Mouse (Mus musculus) hindbrain, embryonic 16.5 days (tissue): Measurements from ENCODE around the gene Wdfy3. TPM values are rescaled to one million over a fixed set of nuclear protein-coding genes. Genes with fewer than 3 reads are reported as not detected.

Experiments used
- ATAC-seq: fragments of 200-750 bp; cut with Nextera tagmentation; 2 replicates; pipeline ENCODE4 v1.8.0; 2017; ENCODE audit warnings: moderate TSS enrichment, moderate library complexity
- H3K27ac ChIP-seq: fragments of 300-500 bp; sonication (generic); 2 replicates; pipeline ENCODE4 v1.5.1; 2014; ENCODE audit warnings: low read depth, mild to moderate bottlenecking, control low read depth, low read length, moderate library complexity
- H3K27me3 ChIP-seq: fragments of 300-500 bp; sonication (generic); replicated peaks from 2 replicates; pipeline ENCODE4 v1.6.1; 2014; ENCODE audit warnings: low read length; ENCODE audit not compliant: control insufficient read depth, insufficient read depth
- H3K36me3 ChIP-seq: fragments of 300-500 bp; sonication (generic); 2 replicates; pipeline ENCODE4 v1.6.1; 2014; ENCODE audit warnings: mild to moderate bottlenecking, low read length, moderate library complexity, mixed read lengths; ENCODE audit not compliant: control insufficient read depth, insufficient read depth
- H3K4me1 ChIP-seq: fragments of 300-500 bp; sonication (generic); 2 replicates; pipeline ENCODE4 v1.6.1; 2014; ENCODE audit warnings: low read depth, low read length; ENCODE audit not compliant: control insufficient read depth, insufficient read depth
- H3K4me2 ChIP-seq: fragments of 300-500 bp; sonication (generic); 2 replicates; pipeline ENCODE4 v1.6.1; 2014; ENCODE audit warnings: mild to moderate bottlenecking, low read length, control low read depth, moderate library complexity
- H3K4me3 ChIP-seq: fragments of 300-500 bp; sonication (generic); 2 replicates; pipeline ENCODE4 v1.5.1; 2014; ENCODE audit warnings: mild to moderate bottlenecking, low read length, control low read depth, moderate library complexity
- H3K9ac ChIP-seq: fragments of 300-500 bp; sonication (generic); 2 replicates; pipeline ENCODE4 v1.6.1; 2014; ENCODE audit warnings: low read depth, mild to moderate bottlenecking, control low read depth, low read length, moderate library complexity
- H3K9me3 ChIP-seq: fragments of 300-500 bp; sonication (generic); 2 replicates; pipeline ENCODE4 v1.6.1; 2014; ENCODE audit warnings: mild to moderate bottlenecking, low read length, moderate library complexity; ENCODE audit not compliant: control insufficient read depth
- WGBS: fragments of 180-500 bp; shearing (Covaris S2); extraction: QIAGEN DNeasy Blood & Tissue Kit; methylation state at CpG from one replicate; pipeline ENCODE4 v1.1.7; 2014; 5-methylcytosine and 5-hydroxymethylcytosine counted together
- polyA plus RNA-seq: library from polyadenylated mRNA; unstranded; fragments of >200 nt; fragmentation: Nextera tagmentation; extraction: Ambion mirVana; gene quantifications from 2 replicates; pipeline ENCODE4 v1.2.1, GENCODE M21; 2015

Wdfy3 gene
- polyA plus RNA-seq, 1 experiment from 2014 or later = 22.5 TPM

- no peak for ATAC-seq
- no peaks in the 10 kb centered on the region for H3K36me3 ChIP-seq
- H3K27ac ChIP-seq = no peak overlapping the region
- no peaks in the 10 kb centered on the region for H3K4me1 ChIP-seq
- no peak overlapping the region for H3K4me2 ChIP-seq
- H3K9ac ChIP-seq = no peak overlapping the region
- H3K9me3 ChIP-seq = no peaks in the 10 kb centered on the region
- no peaks in the 10 kb centered on the region for H3K27me3 ChIP-seq
- H3K4me3 ChIP-seq = no peak overlapping the region
These were observed 280.0 kb downstream of the Wdfy3 start for GRCm38 (mm10) chr5:101789770-101790169.

GRCm38 (mm10) chr5:101785921-101786614, 283.7 kb downstream of the Wdfy3 start:
- H3K9me3 ChIP-seq = no peaks in the 10 kb centered on the region
- H3K9ac ChIP-seq = no peak overlapping the region
- 54% methylated on average over 4 of the region's 4 CpGs for WGBS

GRCm38 (mm10) chr5:101784787-101785186, 284.9 kb downstream of the Wdfy3 start:
- Histone ChIP-seq H3K4me2 (no peak overlapping the region), H3K36me3 (no peaks in the 10 kb centered on the region), H3K4me3 (no peak overlapping the region), H3K27ac (no peak overlapping the region), H3K9ac (no peak overlapping the region), H3K27me3 (no peaks in the 10 kb centered on the region), H3K4me1 (no peaks in the 10 kb centered on the region), H3K9me3 (no peaks in the 10 kb centered on the region)
- no peak for ATAC-seq
- 97% methylated on average over 2 of the region's 2 CpGs for WGBS

More at GRCm38 (mm10) chr5:101785921-101786614, 283.7 kb downstream of the Wdfy3 start:
- no peak overlapping the region for H3K4me2 ChIP-seq
- H3K27me3 ChIP-seq = no peaks in the 10 kb centered on the region
- no peak overlapping the region for H3K4me3 ChIP-seq
- no peak for ATAC-seq
- no peaks in the 10 kb centered on the region for H3K4me1 ChIP-seq
- no peaks in the 10 kb centered on the region for H3K36me3 ChIP-seq
- H3K27ac ChIP-seq = no peak overlapping the region

GRCm38 (mm10) chr5:101784328-101784727, 285.4 kb downstream of the Wdfy3 start:
- no peak overlapping the region for H3K9ac ChIP-seq
- no peaks in the 10 kb centered on the region for H3K36me3 ChIP-seq
- H3K4me1 ChIP-seq = no peaks in the 10 kb centered on the region
- no peak overlapping the region for H3K27ac ChIP-seq
- no peak overlapping the region for H3K4me3 ChIP-seq
- H3K9me3 ChIP-seq = no peaks in the 10 kb centered on the region
- H3K27me3 ChIP-seq = no peaks in the 10 kb centered on the region
- no peak overlapping the region for H3K4me2 ChIP-seq
- no peak for ATAC-seq
- WGBS = 92% methylated on average over 3 of the region's 3 CpGs
